Mouse (Mus musculus) hindlimb bud, embryonic 11.5 days (tissue): ENCODE measurements around the gene Lactb.
A peak's percentile ranks its signal among the peaks of the same experiment; 100 is the strongest.
"Not testable (repeated sequence)": the region's sequence is repeated elsewhere in the genome, so short reads cannot be mapped to it uniquely, and the experiment has no call there.

Experiments
- DNase-seq: peaks from one replicate; pipeline ENCODE4 v3.0.0-alpha.2; 2012; ENCODE audit warnings: low read depth, low spot score; ENCODE audit errors: extremely low spot score

Lactb gene

DNA sequence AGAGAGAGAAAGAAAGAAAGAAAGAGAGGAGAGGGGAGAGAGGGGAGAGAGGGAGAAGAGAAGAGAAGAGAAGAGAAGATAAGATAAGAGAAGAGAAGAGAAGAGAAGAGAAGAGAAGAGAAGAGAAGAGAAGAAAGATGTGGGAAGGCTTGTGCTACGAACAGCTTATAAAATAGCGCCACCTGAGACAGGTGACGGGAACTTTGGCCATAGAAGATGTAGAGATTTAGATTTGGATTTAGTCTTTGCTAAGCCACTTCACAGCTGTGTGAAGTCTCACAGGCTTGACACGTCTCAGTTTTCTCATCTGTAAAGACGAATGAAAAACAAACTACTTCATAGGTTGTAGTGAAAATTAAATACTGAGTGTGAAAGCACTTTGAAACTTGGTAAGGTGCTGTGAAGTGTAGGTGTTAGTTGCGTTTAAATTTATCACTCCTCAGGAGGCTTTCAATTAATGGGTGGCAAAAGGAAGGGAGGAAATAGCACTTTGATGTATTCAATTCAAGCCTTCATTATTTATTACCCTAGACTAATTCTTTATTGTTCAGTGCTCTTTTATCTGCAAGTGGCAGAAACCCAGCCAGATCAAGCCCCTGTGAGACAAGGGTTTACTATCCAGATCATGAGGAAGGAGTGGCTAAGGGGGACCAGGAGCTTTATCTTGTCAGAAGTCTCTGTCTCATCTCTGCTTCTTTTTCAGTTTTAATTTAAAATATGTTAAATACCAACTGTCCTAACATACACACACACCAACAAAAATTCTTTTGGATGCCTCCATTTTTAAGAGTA is 54.6 kb downstream of the Lactb start:
- no peak for DNase-seq

DNA sequence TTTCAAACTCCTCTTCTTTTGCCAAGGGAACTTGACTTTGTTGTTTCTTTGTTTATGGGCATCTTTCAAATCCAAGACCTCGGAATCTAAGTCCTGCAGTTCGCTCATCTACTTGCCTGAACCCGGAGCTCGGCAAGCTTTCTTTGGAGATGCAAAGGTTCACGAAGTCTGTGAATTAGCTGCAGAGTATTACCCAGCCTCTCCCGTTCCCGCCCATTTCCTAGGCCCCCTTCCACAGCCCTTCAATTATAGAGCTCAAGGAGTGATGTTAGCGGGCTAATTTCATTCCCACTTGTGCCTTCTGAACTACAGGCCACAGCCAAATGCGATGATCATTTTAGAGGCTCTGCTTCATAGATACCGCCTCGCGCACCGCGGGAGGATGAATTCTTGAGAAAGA is 55.3 kb downstream of the Lactb start:
- no peak for DNase-seq

DNA sequence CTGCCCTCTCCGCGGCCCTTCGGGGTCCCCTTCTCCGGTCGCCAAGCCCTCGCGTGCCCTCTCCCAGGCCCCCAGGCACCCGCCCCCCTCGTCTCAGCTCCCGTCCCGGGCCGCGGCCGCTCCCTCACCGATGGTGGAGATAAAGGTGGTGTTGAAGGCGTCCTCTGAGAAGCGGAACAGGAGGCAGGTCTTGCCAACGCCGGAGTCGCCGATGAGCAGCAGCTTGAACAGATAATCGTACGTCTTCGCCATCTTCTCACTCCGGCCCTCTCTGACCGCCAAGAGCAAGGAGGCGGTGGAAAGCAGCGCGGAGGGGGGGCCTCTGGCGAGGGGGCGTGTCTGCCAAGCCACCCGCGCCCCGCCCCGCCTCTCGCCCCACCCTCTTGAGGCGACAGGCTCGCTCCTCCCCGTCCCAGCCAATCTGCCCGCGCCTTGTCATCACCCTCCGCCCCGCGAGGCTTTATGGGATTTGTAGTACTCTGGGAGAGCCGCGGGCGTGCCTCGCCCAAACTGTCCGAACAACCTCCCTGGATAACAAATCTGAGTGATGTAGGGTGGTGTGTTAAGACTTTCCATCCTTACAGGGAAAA is 55.8 kb downstream of the Lactb start, which contains the start of gene Rab8b:
Rab8b (minus strand) TSS at position 306 of the 590 bp plus-strand sequence.
- DNase-seq: peak; percentile 89

DNA sequence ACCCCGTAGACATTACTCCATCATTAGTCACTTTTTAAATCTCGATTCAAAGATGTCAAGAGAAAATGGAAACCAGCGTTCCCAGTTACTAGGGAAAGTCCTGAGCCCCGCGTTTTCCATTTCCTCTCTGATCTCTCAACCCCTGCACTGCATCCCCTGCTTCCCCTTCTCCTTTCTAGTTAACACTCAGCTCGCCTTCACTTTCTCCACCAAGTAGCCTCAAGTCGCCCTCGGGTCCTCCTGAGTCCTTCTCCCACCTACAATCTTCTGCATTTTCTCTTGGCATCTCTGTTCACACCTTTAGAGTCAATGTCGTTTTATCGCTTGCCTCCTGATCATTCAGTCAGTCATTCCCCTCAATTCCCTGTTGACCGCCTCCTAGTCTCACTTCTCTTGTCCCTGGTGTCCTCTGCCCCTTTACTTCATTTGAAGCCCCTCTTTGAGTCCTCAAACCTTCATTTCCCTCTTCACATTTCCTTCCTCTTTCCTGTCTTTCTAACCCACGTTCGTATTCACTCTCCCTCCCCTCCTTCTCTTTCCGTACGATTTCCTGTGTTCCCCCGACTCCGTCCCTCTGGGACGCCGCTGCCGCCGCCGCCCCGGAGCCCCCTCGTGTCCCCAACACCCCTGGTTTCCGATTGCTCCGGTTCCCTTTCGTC is 56.5 kb downstream of the Lactb start:
- DNase-seq: no peak

DNA sequence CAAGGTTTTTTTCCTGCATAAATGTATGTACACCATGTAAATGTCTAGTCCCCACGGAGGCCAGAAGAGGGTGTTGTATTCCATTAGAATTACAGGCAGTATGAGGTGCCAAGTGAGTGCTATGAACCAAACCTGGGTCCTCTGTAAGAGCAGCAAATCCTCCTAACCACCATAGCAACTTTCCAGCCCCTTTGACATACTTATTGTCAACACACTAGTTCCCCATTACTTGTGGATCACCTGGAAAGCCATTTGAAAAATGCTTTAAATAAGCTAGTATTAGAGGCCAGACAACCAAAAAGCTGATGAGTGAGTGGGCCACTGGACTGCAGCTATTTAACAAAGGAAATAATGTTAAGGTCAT is 57.4 kb downstream of the Lactb start:
- DNase-seq: no peak

DNA sequence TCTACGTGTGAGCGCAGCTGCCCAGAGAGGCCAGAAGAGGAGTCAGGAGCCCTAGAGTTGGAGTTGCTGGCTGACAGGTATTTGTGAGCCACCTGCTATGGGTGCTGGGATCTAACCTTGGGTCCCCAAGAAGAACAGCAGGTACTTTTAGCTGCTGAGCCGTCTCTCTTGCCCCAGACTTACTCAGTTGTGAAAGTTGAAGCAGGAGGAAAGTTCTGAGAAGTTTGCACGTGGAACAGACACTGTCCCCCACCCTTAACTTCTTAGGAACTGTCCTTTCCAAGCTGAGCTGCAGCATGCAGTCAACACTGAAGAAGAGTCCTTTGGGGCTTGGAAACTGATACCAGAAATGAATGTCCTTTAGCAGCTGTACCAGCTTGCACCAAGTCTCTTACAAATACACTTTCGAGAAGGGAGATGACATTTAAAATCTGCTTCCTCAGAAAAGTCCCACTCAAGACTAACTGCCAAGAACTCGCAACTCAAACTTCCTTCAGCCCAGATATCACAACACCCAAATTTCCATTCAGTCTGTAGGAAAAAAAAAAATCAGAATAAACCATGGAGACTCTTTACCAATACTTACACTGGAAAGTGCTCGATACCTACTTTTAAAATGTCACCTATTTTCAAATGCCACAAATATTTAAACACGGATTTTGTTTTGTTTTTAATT is 57.9 kb downstream of the Lactb start:
- no peak for DNase-seq

DNA sequence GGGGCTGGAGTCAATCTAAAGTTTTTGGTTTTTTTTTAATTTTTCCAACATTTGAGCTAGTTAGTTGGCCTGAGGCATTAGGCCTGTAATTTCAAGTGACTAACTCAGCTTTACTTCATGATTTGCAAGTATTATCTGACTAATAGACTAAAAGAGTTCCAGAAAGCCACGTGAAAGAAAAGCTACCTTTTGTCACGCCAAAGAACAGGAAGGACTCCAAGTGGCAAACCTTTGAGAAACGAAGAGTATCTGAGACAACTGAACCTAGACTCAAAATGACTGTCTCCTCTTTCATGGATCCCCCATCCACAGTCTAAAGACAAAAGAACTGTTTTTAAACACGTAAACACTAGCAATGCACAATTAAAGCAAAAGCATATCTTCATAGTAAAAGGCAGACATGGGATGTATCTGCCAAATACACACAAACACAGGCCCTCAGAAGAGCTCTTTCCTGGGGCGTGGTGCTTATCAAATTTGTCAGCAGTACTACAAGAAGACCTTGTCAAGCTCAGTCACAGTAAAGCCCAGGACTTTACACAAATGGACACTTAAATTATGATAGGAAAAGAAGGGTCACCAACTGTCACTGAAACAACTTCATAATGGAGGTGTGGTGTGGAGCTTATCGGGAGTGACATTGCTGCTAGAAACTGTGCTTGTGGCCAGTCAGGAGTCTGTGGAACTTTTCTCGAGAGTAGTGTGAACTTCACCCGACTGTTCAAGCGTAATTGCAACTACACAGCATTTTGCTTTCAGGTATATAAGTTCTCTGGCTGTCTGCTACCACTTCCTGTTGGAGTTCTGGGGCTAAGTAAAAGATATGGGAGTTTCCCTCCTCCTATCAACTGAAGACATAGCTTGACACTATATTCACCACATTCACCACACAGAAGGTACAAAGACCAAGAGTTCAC is 59.2 kb downstream of the Lactb start:
- DNase-seq: no peak

DNA sequence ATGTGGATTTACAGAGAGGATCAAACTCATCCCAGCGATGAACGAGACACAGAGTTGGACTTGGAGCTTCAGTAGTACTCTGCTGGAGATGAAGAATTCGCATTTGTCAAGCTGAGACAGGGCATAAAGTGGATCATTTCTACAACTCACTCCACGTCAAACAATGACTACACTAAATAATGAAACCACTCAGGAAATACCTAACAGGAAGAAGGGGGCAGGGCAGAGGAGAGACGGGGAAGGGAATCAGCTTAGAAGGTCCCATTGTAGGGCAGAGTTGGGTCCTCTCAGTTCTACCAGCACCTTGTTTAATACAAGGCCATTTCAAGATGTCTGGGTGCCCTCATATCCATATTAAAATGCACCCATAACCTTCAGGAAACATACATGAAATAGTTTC is 59.9 kb downstream of the Lactb start:
- no peak for DNase-seq

DNA sequence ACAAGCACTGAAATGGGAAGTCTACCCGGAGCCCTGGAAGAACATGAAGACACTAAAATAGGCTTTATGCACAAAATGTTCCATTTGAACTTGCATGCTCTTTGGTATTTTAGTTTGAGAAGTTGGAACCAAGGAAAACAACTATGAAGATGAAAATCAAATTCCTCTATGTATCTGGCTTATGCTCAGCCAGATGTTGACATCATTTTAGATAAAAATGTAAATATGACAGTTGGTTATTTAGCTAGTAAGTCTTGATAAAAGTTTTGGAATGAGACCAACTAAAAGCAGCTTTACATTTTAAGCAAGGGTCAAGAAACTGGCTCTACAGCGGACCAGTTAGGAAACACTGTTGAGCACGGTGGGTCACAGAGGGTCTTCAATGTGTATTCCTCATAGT is 60.7 kb downstream of the Lactb start:
- no peak for DNase-seq

DNA sequence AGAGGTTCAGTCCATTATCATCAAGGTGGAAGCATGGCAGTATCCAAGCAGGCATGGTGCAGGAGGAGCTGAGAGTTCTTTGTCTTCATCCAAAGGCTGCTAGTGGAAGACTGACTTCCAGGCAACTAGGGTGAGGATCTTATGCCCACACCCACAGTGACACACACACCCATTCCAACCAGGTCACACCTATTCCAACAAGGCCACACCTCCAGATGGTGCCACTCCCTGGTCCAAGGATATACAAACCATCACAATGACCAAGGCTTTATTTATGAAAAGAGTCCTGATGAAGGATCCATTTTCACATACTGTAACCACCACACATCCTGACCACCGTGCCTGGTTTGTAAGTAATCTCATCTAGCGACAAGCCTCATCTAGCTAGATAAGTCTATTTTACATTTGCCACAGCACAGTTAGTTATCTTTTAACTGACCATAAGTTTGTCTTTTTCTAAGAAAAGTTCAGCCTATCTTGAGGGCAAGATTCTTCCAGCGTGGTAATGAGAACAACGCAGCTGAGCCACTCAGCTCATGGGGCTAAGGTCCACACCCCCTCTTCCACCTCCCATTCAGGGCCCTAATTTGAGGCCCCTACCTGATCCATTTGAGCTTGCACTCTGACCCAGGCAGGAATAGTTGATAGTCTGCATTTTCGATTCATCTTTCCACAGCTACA is 61.9 kb downstream of the Lactb start:
- DNase-seq: not testable (repeated sequence)

DNA sequence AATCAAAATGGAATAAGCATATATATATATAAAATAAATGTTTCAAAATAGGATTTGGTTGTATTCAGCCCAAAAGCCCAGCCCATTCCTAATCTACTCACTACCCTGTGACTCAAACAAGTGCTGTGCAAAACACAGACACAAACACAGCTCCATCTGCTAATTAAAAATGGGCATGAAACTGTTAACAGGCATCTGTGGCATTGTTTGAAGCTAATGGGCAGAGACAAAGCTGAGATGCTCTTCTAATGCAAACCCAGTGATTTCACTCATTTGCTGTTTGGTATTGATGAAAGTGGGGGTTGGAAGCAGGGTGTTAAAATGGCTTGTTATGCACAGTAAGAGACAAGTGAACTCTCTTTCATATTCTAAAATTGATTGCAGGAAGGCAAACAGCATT is 63.0 kb downstream of the Lactb start:
- no peak for DNase-seq

DNA sequence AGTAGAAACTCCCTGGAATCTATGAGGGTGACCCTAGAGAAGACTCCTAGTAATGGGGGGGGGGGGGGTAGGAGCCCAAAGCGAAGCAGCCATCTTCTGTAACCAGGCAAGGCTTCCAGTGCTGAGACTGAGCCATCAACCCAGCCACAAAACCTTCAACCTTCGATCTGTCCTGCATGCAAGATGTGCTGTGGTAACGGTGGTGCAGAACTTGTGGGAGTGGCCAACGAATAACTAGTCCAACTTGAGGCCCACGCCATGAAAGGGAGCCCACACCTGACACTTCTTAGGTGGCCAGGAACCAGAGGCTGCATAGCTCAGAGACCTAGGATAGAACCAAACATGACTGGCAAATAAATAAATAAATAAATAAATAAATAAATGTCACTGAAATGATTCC is 64.6 kb downstream of the Lactb start:
- no peak for DNase-seq

DNA sequence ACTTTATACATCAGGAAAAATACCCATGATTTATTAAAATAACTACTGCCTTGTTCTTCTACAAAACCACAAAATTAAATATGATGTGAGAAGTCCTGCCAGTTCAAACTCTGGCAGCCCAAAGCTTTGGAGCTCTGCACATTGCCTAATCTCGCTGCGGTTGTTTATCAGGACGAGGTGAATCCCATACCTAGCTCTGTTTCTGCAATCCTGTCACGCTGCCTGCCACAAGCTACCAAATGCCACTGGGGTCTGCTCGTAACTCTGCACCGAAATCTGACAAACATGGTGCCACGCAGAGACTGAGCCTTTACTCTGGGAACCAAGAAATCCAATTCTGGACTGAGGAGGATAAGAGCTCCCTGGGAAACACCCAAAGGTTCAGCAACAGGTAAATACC is 65.4 kb downstream of the Lactb start:
- no peak for DNase-seq

DNA sequence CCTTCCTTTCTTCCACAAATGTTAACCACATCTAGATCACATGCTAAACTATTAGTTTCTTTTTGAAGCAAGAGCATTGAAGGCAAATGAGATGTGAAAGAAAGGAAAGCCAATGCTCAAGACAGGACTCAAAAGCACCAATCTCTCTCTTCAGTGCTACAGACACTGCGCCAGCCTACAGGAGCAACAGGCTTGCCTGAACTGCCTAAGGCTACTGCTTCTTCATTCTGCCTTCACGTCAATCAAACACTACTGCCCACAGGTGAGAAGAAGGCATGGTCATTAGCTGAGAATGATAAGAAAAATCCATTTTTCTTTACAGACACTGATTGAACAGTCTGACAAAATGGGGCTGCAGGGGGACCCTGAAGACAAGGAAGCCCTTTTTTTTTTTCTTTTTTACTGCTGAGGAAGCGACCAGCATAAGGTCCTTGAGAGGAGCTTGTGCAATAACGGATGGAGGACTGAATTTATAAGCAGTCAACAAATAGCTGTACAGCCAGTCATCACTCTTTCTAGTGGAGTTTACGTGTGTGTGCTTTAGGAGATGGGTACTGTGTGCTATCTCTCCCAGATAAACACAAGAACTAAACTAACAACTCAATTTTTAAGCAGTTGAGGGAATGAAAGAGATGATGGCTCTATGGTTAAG is 67.4 kb downstream of the Lactb start:
- DNase-seq: no peak

DNA sequence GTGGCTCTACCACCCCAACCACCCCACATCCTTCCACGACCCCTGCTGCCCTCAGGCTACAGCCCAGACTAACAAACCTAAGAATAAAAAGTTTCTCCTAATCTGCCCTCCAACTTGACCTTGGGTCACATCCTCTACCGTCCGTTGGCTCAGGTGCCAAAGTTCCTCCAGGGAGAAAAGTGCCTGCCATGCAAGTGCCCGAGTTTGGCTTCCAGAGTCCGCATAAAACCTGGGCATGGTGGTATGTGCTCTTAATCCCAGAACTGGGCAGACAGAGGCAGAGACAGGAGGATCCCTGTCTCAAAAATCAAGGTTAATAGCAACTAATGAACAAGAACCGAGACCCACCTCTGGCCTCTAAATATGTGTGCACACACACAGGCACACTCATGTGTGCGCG is 68.2 kb downstream of the Lactb start:
- DNase-seq: no peak

DNA sequence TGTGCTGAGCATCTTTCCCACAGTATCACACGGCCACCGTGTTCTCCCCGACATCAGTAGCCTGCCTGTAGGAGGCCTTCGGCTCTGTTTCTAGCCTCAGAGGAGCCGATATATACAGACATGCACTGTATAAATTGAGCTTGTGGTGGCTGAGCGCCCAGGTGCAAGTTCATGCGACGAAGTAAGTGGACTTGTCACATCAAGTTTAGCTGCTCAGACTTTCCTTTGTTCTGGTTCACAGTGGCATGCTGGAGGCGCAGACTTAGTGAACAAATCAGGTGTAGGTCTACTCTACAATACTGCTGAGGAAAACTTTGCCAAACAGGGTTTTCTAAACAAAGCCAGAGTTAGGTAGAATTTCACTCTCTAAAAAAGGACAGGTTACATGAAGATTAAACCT is 69.3 kb downstream of the Lactb start:
- DNase-seq: no peak
